Mouse (Mus musculus): ENCODE measurements at regions not wholly inside any gene's neighbourhood (a gene's known extent, or its start where the extent isn't known, plus 50 kb on each side); places are given as distances from the start of the nearest gene placed in this dataset.

GRCm38 (mm10) chr1:94221006-94221405 is 168.7 kb upstream of the Pdcd1 start:
- in situ Hi-C loops (cut with MboI, MseI) = no loop called here

GRCm38 (mm10) chr1:94217407-94217806 is 165.1 kb upstream of the Pdcd1 start:
- in situ Hi-C loops (cut with MboI, MseI) = no loop called here

GRCm38 (mm10) chr1:94208929-94209328 is 156.6 kb upstream of the Pdcd1 start:
- in situ Hi-C loops (cut with MboI, MseI) = no loop called here

- in situ Hi-C loops (cut with MboI, MseI) = no loop called here
Measured at GRCm38 (mm10) chr1:94207859-94208258, 155.5 kb upstream of the Pdcd1 start.

GRCm38 (mm10) chr1:94203281-94203680 is 150.9 kb upstream of the Pdcd1 start:
- in situ Hi-C loops (cut with MboI, MseI) = no loop called here

GRCm38 (mm10) chr1:94183876-94184275 is 131.5 kb upstream of the Pdcd1 start:
- in situ Hi-C loops (cut with MboI, MseI) = no loop called here

GRCm38 (mm10) chr1:94149958-94150357 is 97.6 kb upstream of the Pdcd1 start:
- in situ Hi-C loops (cut with MboI, MseI) = loop anchor here (25.0 kb wide), 1 partner anchor 1212 kb away; no protein-coding TSS in a partner anchor

GRCm38 (mm10) chr1:94147015-94147414 is 94.7 kb upstream of the Pdcd1 start:
- in situ Hi-C loops (cut with MboI, MseI) = loop anchor here (25.0 kb wide), 1 partner anchor 1215 kb away; no protein-coding TSS in a partner anchor

- in situ Hi-C loops (cut with MboI, MseI) = loop anchor here (25.0 kb wide), 1 partner anchor 1222 kb away; no protein-coding TSS in a partner anchor
Measured at GRCm38 (mm10) chr1:94140518-94140917, 88.2 kb upstream of the Pdcd1 start.

- in situ Hi-C loops (cut with MboI, MseI) = loop anchor here (25.0 kb wide), 1 partner anchor 1223 kb away; no protein-coding TSS in a partner anchor
Measured at GRCm38 (mm10) chr1:94139445-94140062, 87.2 kb upstream of the Pdcd1 start.

- in situ Hi-C loops (cut with MboI, MseI) = loop anchor here (25.0 kb wide), 1 partner anchor 1226 kb away; no protein-coding TSS in a partner anchor
Measured at GRCm38 (mm10) chr1:94136731-94137130, 84.4 kb upstream of the Pdcd1 start.

Data from T-helper 1 cell (primary cell).